Mouse (Mus musculus): ENCODE measurements around the gene Ptafr. TPM values are rescaled to one million over a fixed set of nuclear protein-coding genes. Genes with fewer than 3 reads are reported as not detected.
"Not testable (repeated sequence)": the region's sequence is repeated elsewhere in the genome, so short reads cannot be mapped to it uniquely, and the experiment has no call there.

Gene Ptafr
- polyA plus RNA-seq, 2 experiments = 0.36 to 1.3 TPM

GRCm38 (mm10) chr4:132539481-132539880, 24.4 kb upstream of the Ptafr start:
- H3K9me3 ChIP-seq (ENCODE audit: control insufficient read depth, low read length) = no peaks in the 10 kb centered on the region
- no peaks in the 10 kb centered on the region for H3K27me3 ChIP-seq (ENCODE audit: control insufficient read depth, insufficient read depth, low read length)
- DNase-seq (ENCODE audit: low spot score) (no peak), ATAC-seq (ENCODE audit: low FRiP score, low read depth) (no peak)
- H3K9ac ChIP-seq (ENCODE audit: low read depth, low read length, severe bottlenecking) = no peak overlapping the region
- no peak overlapping the region for H3K27ac ChIP-seq (replicated peaks; ENCODE audit: low read depth, low read length)
- WGBS = 93% methylated on average over 5 of the region's 5 CpGs
- no peak overlapping the region for H3K4me3 ChIP-seq (replicated peaks; ENCODE audit: low read length)
- H3K4me2 ChIP-seq (replicated peaks; ENCODE audit: low read depth, low read length, severe bottlenecking) = no peak overlapping the region
- H3K4me1 ChIP-seq (ENCODE audit: control insufficient read depth, insufficient read depth, low read length) = peaks cover 8% of the 10 kb centered on the region
- peaks cover 64% of the 10 kb centered on the region for H3K36me3 ChIP-seq (ENCODE audit: control insufficient read depth, insufficient read depth, low read length)
- no peak for TF ChIP-seq POLR2A (IDR thresholded peaks at IDR 0.05; ENCODE audit: borderline replicate concordance, extremely low read depth, insufficient read depth, insufficient read length)

GRCm38 (mm10) chr4:132541413-132541812, 22.5 kb upstream of the Ptafr start:
- no peak overlapping the region for H3K27ac ChIP-seq (replicated peaks; ENCODE audit: low read depth, low read length)
- ATAC-seq (ENCODE audit: low FRiP score, low read depth) (no peak), DNase-seq (ENCODE audit: low spot score) (no peak)
- no peak overlapping the region for H3K9ac ChIP-seq (ENCODE audit: low read depth, low read length, severe bottlenecking)
- H3K4me1 ChIP-seq (ENCODE audit: control insufficient read depth, insufficient read depth, low read length) = peaks cover 5% of the 10 kb centered on the region
- peaks cover 78% of the 10 kb centered on the region for H3K36me3 ChIP-seq (ENCODE audit: control insufficient read depth, insufficient read depth, low read length)
- H3K4me2 ChIP-seq (replicated peaks; ENCODE audit: low read depth, low read length, severe bottlenecking) = no peak overlapping the region
- no peak overlapping the region for H3K4me3 ChIP-seq (replicated peaks; ENCODE audit: low read length)
- no peaks in the 10 kb centered on the region for H3K9me3 ChIP-seq (ENCODE audit: control insufficient read depth, low read length)
- H3K27me3 ChIP-seq (ENCODE audit: control insufficient read depth, insufficient read depth, low read length) = no peaks in the 10 kb centered on the region
- WGBS = 84% methylated on average over 4 of the region's 4 CpGs
- no peak for TF ChIP-seq POLR2A (IDR thresholded peaks at IDR 0.05; ENCODE audit: borderline replicate concordance, extremely low read depth, insufficient read depth, insufficient read length)

- Histone ChIP-seq H3K9ac (ENCODE audit: low read depth, low read length, severe bottlenecking) (no peak overlapping the region), H3K27ac (replicated peaks; ENCODE audit: low read depth, low read length) (no peak overlapping the region), H3K4me2 (replicated peaks; ENCODE audit: low read depth, low read length, severe bottlenecking) (no peak overlapping the region), H3K4me3 (replicated peaks; ENCODE audit: low read length) (no peak overlapping the region), H3K36me3 (ENCODE audit: control insufficient read depth, insufficient read depth, low read length) (peaks cover 86% of the 10 kb centered on the region), H3K4me1 (ENCODE audit: control insufficient read depth, insufficient read depth, low read length) (no peaks in the 10 kb centered on the region), H3K9me3 (ENCODE audit: control insufficient read depth, low read length) (no peaks in the 10 kb centered on the region), H3K27me3 (ENCODE audit: control insufficient read depth, insufficient read depth, low read length) (no peaks in the 10 kb centered on the region)
- TF ChIP-seq POLR2A (IDR thresholded peaks at IDR 0.05; ENCODE audit: borderline replicate concordance, extremely low read depth, insufficient read depth, insufficient read length) = no peak
- ATAC-seq (ENCODE audit: low FRiP score, low read depth) (no peak), DNase-seq (ENCODE audit: low spot score) (no peak)
- WGBS = 65% methylated on average over 1 of the region's 1 CpGs
Measured at GRCm38 (mm10) chr4:132542724-132543123, 21.1 kb upstream of the Ptafr start.

- no peaks in the 10 kb centered on the region for H3K27me3 ChIP-seq (ENCODE audit: control insufficient read depth, insufficient read depth, low read length)
- H3K27ac ChIP-seq (replicated peaks; ENCODE audit: low read depth, low read length) = no peak overlapping the region
- H3K4me3 ChIP-seq (replicated peaks; ENCODE audit: low read length) = no peak overlapping the region
- no peak overlapping the region for H3K9ac ChIP-seq (ENCODE audit: low read depth, low read length, severe bottlenecking)
- peak; percentile 71 for DNase-seq (ENCODE audit: low spot score)
- H3K4me2 ChIP-seq (replicated peaks; ENCODE audit: low read depth, low read length, severe bottlenecking) = no peak overlapping the region
- WGBS = 42% methylated on average over 8 of the region's 8 CpGs
- H3K9me3 ChIP-seq (ENCODE audit: control insufficient read depth, low read length) = no peaks in the 10 kb centered on the region
- H3K36me3 ChIP-seq (ENCODE audit: control insufficient read depth, insufficient read depth, low read length) = peaks cover 92% of the 10 kb centered on the region
- no peak for TF ChIP-seq POLR2A (IDR thresholded peaks at IDR 0.05; ENCODE audit: borderline replicate concordance, extremely low read depth, insufficient read depth, insufficient read length)
- no peaks in the 10 kb centered on the region for H3K4me1 ChIP-seq (ENCODE audit: control insufficient read depth, insufficient read depth, low read length)
- ATAC-seq (ENCODE audit: low FRiP score, low read depth) = no peak; the same call in 1 of the 2 replicates
Measured at GRCm38 (mm10) chr4:132545851-132546250, 18.0 kb upstream of the Ptafr start.

GRCm38 (mm10) chr4:132554221-132554620, 9.6 kb upstream of the Ptafr start:
- ATAC-seq (ENCODE audit: low FRiP score, low read depth) (no peak), DNase-seq (ENCODE audit: low spot score) (no peak)
- no peak overlapping the region for H3K27ac ChIP-seq (replicated peaks; ENCODE audit: low read depth, low read length)
- WGBS = 65% methylated on average over 5 of the region's 5 CpGs
- no peak overlapping the region for H3K4me2 ChIP-seq (replicated peaks; ENCODE audit: low read depth, low read length, severe bottlenecking)
- no peak for TF ChIP-seq POLR2A (IDR thresholded peaks at IDR 0.05; ENCODE audit: borderline replicate concordance, extremely low read depth, insufficient read depth, insufficient read length)
- H3K4me3 ChIP-seq (replicated peaks; ENCODE audit: low read length) = no peak overlapping the region
- no peak overlapping the region for H3K9ac ChIP-seq (ENCODE audit: low read depth, low read length, severe bottlenecking)
- no peaks in the 10 kb centered on the region for H3K27me3 ChIP-seq (ENCODE audit: control insufficient read depth, insufficient read depth, low read length)
- H3K4me1 ChIP-seq (ENCODE audit: control insufficient read depth, insufficient read depth, low read length) = no peaks in the 10 kb centered on the region
- no peaks in the 10 kb centered on the region for H3K9me3 ChIP-seq (ENCODE audit: control insufficient read depth, low read length)
- H3K36me3 ChIP-seq (ENCODE audit: control insufficient read depth, insufficient read depth, low read length) = peaks cover 49% of the 10 kb centered on the region

- H3K4me2 ChIP-seq (replicated peaks; ENCODE audit: low read depth, low read length, severe bottlenecking) = no peak overlapping the region
- no peak overlapping the region for H3K9ac ChIP-seq (ENCODE audit: low read depth, low read length, severe bottlenecking)
- H3K27me3 ChIP-seq (ENCODE audit: control insufficient read depth, insufficient read depth, low read length) = no peaks in the 10 kb centered on the region
- DNase-seq (ENCODE audit: low spot score) (no peak), ATAC-seq (ENCODE audit: low FRiP score, low read depth) (no peak)
- H3K4me3 ChIP-seq (replicated peaks; ENCODE audit: low read length) = no peak overlapping the region
- no peak overlapping the region for H3K27ac ChIP-seq (replicated peaks; ENCODE audit: low read depth, low read length)
- H3K36me3 ChIP-seq (ENCODE audit: control insufficient read depth, insufficient read depth, low read length) = peaks cover 44% of the 10 kb centered on the region
- WGBS = 73% methylated on average over 8 of the region's 8 CpGs
- no peak for TF ChIP-seq POLR2A (IDR thresholded peaks at IDR 0.05; ENCODE audit: borderline replicate concordance, extremely low read depth, insufficient read depth, insufficient read length)
- no peaks in the 10 kb centered on the region for H3K4me1 ChIP-seq (ENCODE audit: control insufficient read depth, insufficient read depth, low read length)
- H3K9me3 ChIP-seq (ENCODE audit: control insufficient read depth, low read length) = no peaks in the 10 kb centered on the region
Measured at GRCm38 (mm10) chr4:132554653-132555052, 9.2 kb upstream of the Ptafr start.

GRCm38 (mm10) chr4:132555550-132555949, 8.3 kb upstream of the Ptafr start:
- 89% methylated on average over 7 of the region's 7 CpGs for WGBS
- H3K27ac ChIP-seq (replicated peaks; ENCODE audit: low read depth, low read length); H3K4me3 ChIP-seq (replicated peaks; ENCODE audit: low read length); H3K4me2 ChIP-seq (replicated peaks; ENCODE audit: low read depth, low read length, severe bottlenecking); H3K9me3 ChIP-seq (ENCODE audit: control insufficient read depth, low read length); H3K4me1 ChIP-seq (ENCODE audit: control insufficient read depth, insufficient read depth, low read length); H3K27me3 ChIP-seq (ENCODE audit: control insufficient read depth, insufficient read depth, low read length); H3K9ac ChIP-seq (ENCODE audit: low read depth, low read length, severe bottlenecking); ATAC-seq (ENCODE audit: low FRiP score, low read depth); DNase-seq (ENCODE audit: low spot score): not testable (repeated sequence)
- peaks cover 35% of the 10 kb centered on the region for H3K36me3 ChIP-seq (ENCODE audit: control insufficient read depth, insufficient read depth, low read length)
